ENCODE assay signal across 8 mouse cellular contexts in genomic region chr7:109083113-109083812, GRCm38 (mm10). TPM values are rescaled to one million over a fixed set of nuclear protein-coding genes. Genes with fewer than 3 reads are reported as not detected.
DNase-seq lines count a peak whose midpoint lies in the region; ATAC-seq and TF ChIP-seq lines count a peak whose summit lies in the region.

TSS of gene Ric3 (minus strand) at chr7:109083331.

- H3K27ac ChIP-seq in hindbrain, embryonic 10.5 days, result peak within 1 kb of the TSS; percentile 90
- no peak within 1 kb of the TSS for H3K27ac ChIP-seq in liver, postnatal 0 days (ENCODE audit: low read depth)

- H3K27me3 ChIP-seq in hindbrain, embryonic 10.5 days (ENCODE audit: insufficient read depth, poor library complexity, severe bottlenecking), result peaks cover 10% of the 10 kb centered on the region; the same call in 1 of the 2 replicates
- peaks cover 20% of the 10 kb centered on the region for H3K27me3 ChIP-seq in liver, postnatal 0 days (ENCODE audit: insufficient read depth, low read length)

- no peak for ATAC-seq in liver, postnatal 0 days
- no peak for ATAC-seq in erythroid progenitor cell, adult 5-6 weeks (replicated peaks; ENCODE audit: low FRiP score, poor library complexity, severe bottlenecking)

- H3K4me3 ChIP-seq in hindbrain, embryonic 10.5 days, result peak within 1 kb of the TSS; percentile 74
- H3K4me3 ChIP-seq in liver, postnatal 0 days (ENCODE audit: low read depth, low read length), result peak within 1 kb of the TSS; percentile 40

- peak within 1 kb of the TSS; percentile 68 for H3K4me2 ChIP-seq in liver, postnatal 0 days (ENCODE audit: low read depth, low read length)

- H3K36me3 ChIP-seq in hindbrain, embryonic 10.5 days, result 0 out of 2 replicates have a peak, but pooled peaks cover 4% of the 10 kb centered on the region
- H3K36me3 ChIP-seq in liver, postnatal 0 days (replicated peaks; ENCODE audit: insufficient read depth, low read length), result no peaks in the 10 kb centered on the region

- no peak within 1 kb of the TSS for H3K9ac ChIP-seq in liver, postnatal 0 days (replicated peaks)

- no peak for TF ChIP-seq CTCF in liver, postnatal 0 days (IDR thresholded peaks at IDR 0.05; ENCODE audit: low read depth)

- no peaks in the 10 kb centered on the region for H3K9me3 ChIP-seq in hindbrain, embryonic 10.5 days
- no peaks in the 10 kb centered on the region for H3K9me3 ChIP-seq in liver, postnatal 0 days (ENCODE audit: low read length)

- no peak for TF ChIP-seq EP300 in liver, postnatal 0 days (IDR thresholded peaks at IDR 0.05; ENCODE audit: low read depth)

- peaks cover 18% of the 10 kb centered on the region for H3K4me1 ChIP-seq in hindbrain, embryonic 10.5 days (replicated peaks)
- H3K4me1 ChIP-seq in liver, postnatal 0 days (ENCODE audit: insufficient read depth), result peaks cover 6% of the 10 kb centered on the region

- WGBS in hindbrain, embryonic 10.5 days, result 5% methylated on average over 50 of the region's 50 CpGs
- 3% methylated on average over 49 of the region's 50 CpGs for WGBS in liver, postnatal 0 days (ENCODE audit: insufficient replicate concordance)

- DNase-seq in adrenal gland, adult 2 months, result peak; percentile 90
- peak; percentile 92 for DNase-seq in cerebellum, adult 9-11 months
- DNase-seq in frontal cortex, postnatal 10 days (ENCODE audit: low spot score in 2 of 2), result peak; percentile 68 to 82
- peak; percentile 76 for DNase-seq in hindbrain, embryonic 10.5 days (ENCODE audit: low spot score)
- DNase-seq in layer of hippocampus, adult 9-10 months (ENCODE audit: low spot score), result peak; percentile 71
- peak; percentile 15 for DNase-seq in liver, postnatal 0 days
- DNase-seq in retina, postnatal 1 day, result peak; percentile 87

RNA-seq across cellular contexts. Expression of gene Ric3, which starts in this region (rescaled TPM):
- total RNA-seq in adrenal gland, adult 2 months (2021), result 10 to 100 TPM; 39.6 to 63.7 TPM
- 98.5 and 106 TPM in 2 replicates for polyA plus RNA-seq in adrenal gland, adult 2 months (2012; rRNA removed)
- polyA plus RNA-seq in hindbrain, embryonic 10.5 days (2016; fragmentation: Nextera tagmentation; extraction: Ambion mirVana), result 17.3 and 17.6 TPM in 2 replicates
- 0.33 and 0.36 TPM in 2 replicates for polyA plus RNA-seq in liver, postnatal 0 days (2015; fragmentation: Nextera tagmentation; extraction: Ambion mirVana)
- total RNA-seq in erythroid progenitor cell, adult 5-6 weeks (2015; ENCODE audit: low replicate concordance), result not detected in 2 replicates
- total RNA-seq in erythroid progenitor cell, adult 5-6 weeks (2017; ENCODE audit: low replicate concordance), result 0.61 TPM in 1 of 2 replicates, not detected in the other

Comparison
In these comparisons a context has a peak if more than half of its experiments do, and no peak if none do; other contexts are left out.
1. RNA of gene Ric3 (total RNA-seq): 39.6 to 63.7 TPM in adrenal gland, adult 2 months; 0.61 TPM in erythroid progenitor cell, adult 5-6 weeks; every median in the first group is over 10 times any median in the second.
2. RNA of gene Ric3 (polyA plus RNA-seq): 98.5 to 106 TPM in adrenal gland, adult 2 months and 17.3 to 17.6 TPM in hindbrain, embryonic 10.5 days; 0.33 to 0.36 TPM in liver, postnatal 0 days; every median in the first group is over 10 times any median in the second.
3. Peak in DNase-seq, H3K4me3 ChIP-seq and H3K4me2 ChIP-seq in liver, postnatal 0 days; RNA of the gene not detected or under 1 TPM.
4. DNase-seq: peak in every context shown above with its lines; median percentile 92 in cerebellum, adult 9-11 months; 90 in adrenal gland, adult 2 months; 87 in retina, postnatal 1 day; 76 in hindbrain, embryonic 10.5 days; 75 in frontal cortex, postnatal 10 days; 71 in layer of hippocampus, adult 9-10 months; 15 in liver, postnatal 0 days.